Mouse (Mus musculus) fat pad, adult 2 months (tissue): Measurements from ENCODE around the gene 5530400C23Rik.
"Not testable (repeated sequence)": the region's sequence is repeated elsewhere in the genome, so short reads cannot be mapped to it uniquely, and the experiment has no call there.

Source experiments
- DNase-seq: peaks from one replicate; pipeline ENCODE4 v3.0.0-alpha.2; 2011; ENCODE audit warnings: low read depth, low spot score; ENCODE audit errors: extremely low read depth

5530400C23Rik gene

GRCm38 (mm10) chr6:133291916-133292315 is at the start of gene 5530400C23Rik:
Gene 5530400C23Rik, plus strand, starts transcription at chr6:133292216.
- not testable (repeated sequence) for DNase-seq

GRCm38 (mm10) chr6:133305952-133306715 is 14.1 kb downstream of the 5530400C23Rik start:
- DNase-seq: no peak

GRCm38 (mm10) chr6:133313896-133314295 is 21.9 kb downstream of the 5530400C23Rik start:
- DNase-seq: not testable (repeated sequence)

- no peak for DNase-seq
These were observed 46.5 kb downstream of the 5530400C23Rik start for GRCm38 (mm10) chr6:133338535-133338934.

GRCm38 (mm10) chr6:133341731-133342130 is 49.7 kb downstream of the 5530400C23Rik start:
- not testable (repeated sequence) for DNase-seq
